Mouse (Mus musculus): ENCODE data around the gene Afap1. TPM values are rescaled to one million over a fixed set of nuclear protein-coding genes. Genes with fewer than 3 reads are reported as not detected.

Afap1 gene
- polyA plus RNA-seq, 1 experiment = 0.01 TPM

- Histone ChIP-seq H3K4me3 (replicated peaks) (no peak overlapping the region), H3K27me3 (ENCODE audit: control insufficient read depth) (no peaks in the 10 kb centered on the region), H3K4me1 (ENCODE audit: control insufficient read depth) (no peaks in the 10 kb centered on the region), H3K9me3 (ENCODE audit: control insufficient read depth, low read length) (no peaks in the 10 kb centered on the region), H3K36me3 (ENCODE audit: control insufficient read depth) (no peaks in the 10 kb centered on the region)
- TF ChIP-seq GATA1 (IDR thresholded peaks at IDR 0.05; ENCODE audit: low read length) = no peak
- TF ChIP-seq TAL1 (IDR thresholded peaks at IDR 0.05; ENCODE audit: low read length) = no peak
These were observed 97.0 kb downstream of the Afap1 start for GRCm38 (mm10) chr5:35989986-35990735.

GRCm38 (mm10) chr5:36003797-36004196 lies 110.7 kb downstream of the Afap1 start:
- Histone ChIP-seq H3K4me1 (ENCODE audit: control insufficient read depth) (no peaks in the 10 kb centered on the region), H3K4me3 (replicated peaks) (no peak overlapping the region), H3K9me3 (ENCODE audit: control insufficient read depth, low read length) (no peaks in the 10 kb centered on the region), H3K36me3 (ENCODE audit: control insufficient read depth) (no peaks in the 10 kb centered on the region), H3K27me3 (ENCODE audit: control insufficient read depth) (no peaks in the 10 kb centered on the region)
- TF ChIP-seq TAL1 (IDR thresholded peaks at IDR 0.05; ENCODE audit: low read length) = no peak
- TF ChIP-seq GATA1 (IDR thresholded peaks at IDR 0.05; ENCODE audit: low read length) = no peak

GRCm38 (mm10) chr5:36006106-36006505 lies 113.0 kb downstream of the Afap1 start:
- no peaks in the 10 kb centered on the region for H3K4me1 ChIP-seq (ENCODE audit: control insufficient read depth)
- no peaks in the 10 kb centered on the region for H3K27me3 ChIP-seq (ENCODE audit: control insufficient read depth)
- no peak overlapping the region for H3K4me3 ChIP-seq (replicated peaks)
- no peak for TF ChIP-seq GATA1 (IDR thresholded peaks at IDR 0.05; ENCODE audit: low read length)
- TF ChIP-seq TAL1 (IDR thresholded peaks at IDR 0.05; ENCODE audit: low read length) = no peak
- H3K9me3 ChIP-seq (ENCODE audit: control insufficient read depth, low read length) = no peaks in the 10 kb centered on the region
- no peaks in the 10 kb centered on the region for H3K36me3 ChIP-seq (ENCODE audit: control insufficient read depth)

- TF ChIP-seq TAL1 (IDR thresholded peaks at IDR 0.05; ENCODE audit: low read length) = no peak
- no peak for TF ChIP-seq GATA1 (IDR thresholded peaks at IDR 0.05; ENCODE audit: low read length)
- H3K4me1 ChIP-seq (ENCODE audit: control insufficient read depth) = no peaks in the 10 kb centered on the region
- no peaks in the 10 kb centered on the region for H3K36me3 ChIP-seq (ENCODE audit: control insufficient read depth)
- no peaks in the 10 kb centered on the region for H3K27me3 ChIP-seq (ENCODE audit: control insufficient read depth)
- H3K4me3 ChIP-seq (replicated peaks) = no peak overlapping the region
- H3K9me3 ChIP-seq (ENCODE audit: control insufficient read depth, low read length) = no peaks in the 10 kb centered on the region
These were observed 113.5 kb downstream of the Afap1 start for GRCm38 (mm10) chr5:36006586-36006985.

GRCm38 (mm10) chr5:36007649-36008048 lies 114.5 kb downstream of the Afap1 start:
- Histone ChIP-seq H3K9me3 (ENCODE audit: control insufficient read depth, low read length) (no peaks in the 10 kb centered on the region), H3K4me3 (replicated peaks) (no peak overlapping the region)
- no peak for TF ChIP-seq GATA1 (IDR thresholded peaks at IDR 0.05; ENCODE audit: low read length)
- no peak for TF ChIP-seq TAL1 (IDR thresholded peaks at IDR 0.05; ENCODE audit: low read length)

GRCm38 (mm10) chr5:36009405-36009804 lies 116.3 kb downstream of the Afap1 start:
- H3K4me1 ChIP-seq (ENCODE audit: control insufficient read depth) = no peaks in the 10 kb centered on the region
- H3K36me3 ChIP-seq (ENCODE audit: control insufficient read depth) = no peaks in the 10 kb centered on the region
- no peaks in the 10 kb centered on the region for H3K9me3 ChIP-seq (ENCODE audit: control insufficient read depth, low read length)
- TF ChIP-seq TAL1 (IDR thresholded peaks at IDR 0.05; ENCODE audit: low read length) (no peak), GATA1 (IDR thresholded peaks at IDR 0.05; ENCODE audit: low read length) (no peak)
- H3K27me3 ChIP-seq (ENCODE audit: control insufficient read depth) = no peaks in the 10 kb centered on the region
- H3K4me3 ChIP-seq (replicated peaks) = no peak overlapping the region

More at GRCm38 (mm10) chr5:36007649-36008048, 114.5 kb downstream of the Afap1 start:
- no peaks in the 10 kb centered on the region for H3K36me3 ChIP-seq (ENCODE audit: control insufficient read depth)
- H3K27me3 ChIP-seq (ENCODE audit: control insufficient read depth) = no peaks in the 10 kb centered on the region
- no peaks in the 10 kb centered on the region for H3K4me1 ChIP-seq (ENCODE audit: control insufficient read depth)

- Histone ChIP-seq H3K4me1 (ENCODE audit: control insufficient read depth) (no peaks in the 10 kb centered on the region), H3K9me3 (ENCODE audit: control insufficient read depth, low read length) (no peaks in the 10 kb centered on the region), H3K4me3 (replicated peaks) (no peak overlapping the region), H3K36me3 (ENCODE audit: control insufficient read depth) (no peaks in the 10 kb centered on the region), H3K27me3 (ENCODE audit: control insufficient read depth) (no peaks in the 10 kb centered on the region)
- TF ChIP-seq TAL1 (IDR thresholded peaks at IDR 0.05; ENCODE audit: low read length) (no peak), GATA1 (IDR thresholded peaks at IDR 0.05; ENCODE audit: low read length) (no peak)
These were observed 125.2 kb downstream of the Afap1 start for GRCm38 (mm10) chr5:36018366-36018765.

- H3K27me3 ChIP-seq (ENCODE audit: control insufficient read depth) = no peaks in the 10 kb centered on the region
- H3K36me3 ChIP-seq (ENCODE audit: control insufficient read depth) = no peaks in the 10 kb centered on the region
- TF ChIP-seq TAL1 (IDR thresholded peaks at IDR 0.05; ENCODE audit: low read length) = no peak
- no peak for TF ChIP-seq GATA1 (IDR thresholded peaks at IDR 0.05; ENCODE audit: low read length)
- no peak overlapping the region for H3K4me3 ChIP-seq (replicated peaks)
- H3K4me1 ChIP-seq (ENCODE audit: control insufficient read depth) = no peaks in the 10 kb centered on the region
- no peaks in the 10 kb centered on the region for H3K9me3 ChIP-seq (ENCODE audit: control insufficient read depth, low read length)
These were observed 128.0 kb downstream of the Afap1 start for GRCm38 (mm10) chr5:36021091-36021490.

- H3K4me3 ChIP-seq (replicated peaks) = no peak overlapping the region
- H3K4me1 ChIP-seq (ENCODE audit: control insufficient read depth) = no peaks in the 10 kb centered on the region
- TF ChIP-seq TAL1 (IDR thresholded peaks at IDR 0.05; ENCODE audit: low read length) (no peak), GATA1 (IDR thresholded peaks at IDR 0.05; ENCODE audit: low read length) (no peak)
- H3K9me3 ChIP-seq (ENCODE audit: control insufficient read depth, low read length) = no peaks in the 10 kb centered on the region
- no peaks in the 10 kb centered on the region for H3K27me3 ChIP-seq (ENCODE audit: control insufficient read depth)
- no peaks in the 10 kb centered on the region for H3K36me3 ChIP-seq (ENCODE audit: control insufficient read depth)
These were observed 129.2 kb downstream of the Afap1 start for GRCm38 (mm10) chr5:36022361-36022760.

Data from erythroblast, embryonic 14.5 days (primary cell).